Mouse (Mus musculus): ENCODE measurements around the gene Abi3. TPM values are rescaled to one million over a fixed set of nuclear protein-coding genes. Genes with fewer than 3 reads are reported as not detected.

The Abi3 gene
- total RNA-seq, 2 experiments from 2014 or later, result 14.7 to 20.0 TPM

DNA sequence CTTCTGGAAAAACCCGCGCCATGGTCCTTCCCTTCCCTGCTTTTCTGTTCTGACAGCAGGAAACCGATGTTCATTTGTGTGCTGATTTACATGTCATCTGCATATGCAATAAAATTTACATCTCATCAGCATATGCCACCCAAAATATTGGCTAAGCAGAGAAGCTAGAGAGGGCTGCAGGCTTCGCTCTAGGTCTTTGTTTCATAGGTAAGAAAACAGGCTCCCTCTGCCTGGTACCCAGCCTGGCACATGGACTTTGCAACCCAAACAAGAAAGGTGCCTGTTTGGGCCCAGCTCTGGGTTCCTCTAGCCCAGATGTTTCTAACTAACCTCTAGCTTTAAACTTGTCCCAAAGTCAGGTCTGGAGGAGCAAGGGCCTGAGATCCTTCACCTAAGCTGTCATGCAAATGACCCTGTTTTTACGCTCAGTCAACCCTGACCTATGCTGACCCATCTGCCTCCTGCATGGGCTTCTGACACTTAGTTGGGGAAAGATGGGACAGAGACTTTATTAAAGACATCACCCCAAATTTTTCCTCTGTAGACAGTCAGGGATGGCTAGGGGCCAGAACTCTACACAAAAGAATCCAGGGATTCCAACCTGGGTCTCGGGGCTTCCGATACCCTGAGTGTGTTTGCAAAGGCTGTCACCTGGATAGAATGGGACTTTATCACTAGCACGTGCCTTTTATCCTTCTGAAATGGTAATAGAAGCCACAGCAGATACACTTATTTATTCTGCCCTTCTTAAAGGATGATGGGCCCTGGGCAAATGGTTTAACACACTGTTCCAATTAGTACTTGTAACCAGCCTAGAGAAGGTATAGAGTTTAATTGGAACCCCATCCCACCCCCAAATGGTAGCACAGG is 3.0 kb downstream of the Abi3 start:
- ATAC-seq (ENCODE audit: poor library complexity, severe bottlenecking), result no peak

GRCm38 (mm10) chr11:95838598-95838997 is 3.7 kb downstream of the Abi3 start:
- no peak for ATAC-seq (ENCODE audit: poor library complexity, severe bottlenecking)

DNA sequence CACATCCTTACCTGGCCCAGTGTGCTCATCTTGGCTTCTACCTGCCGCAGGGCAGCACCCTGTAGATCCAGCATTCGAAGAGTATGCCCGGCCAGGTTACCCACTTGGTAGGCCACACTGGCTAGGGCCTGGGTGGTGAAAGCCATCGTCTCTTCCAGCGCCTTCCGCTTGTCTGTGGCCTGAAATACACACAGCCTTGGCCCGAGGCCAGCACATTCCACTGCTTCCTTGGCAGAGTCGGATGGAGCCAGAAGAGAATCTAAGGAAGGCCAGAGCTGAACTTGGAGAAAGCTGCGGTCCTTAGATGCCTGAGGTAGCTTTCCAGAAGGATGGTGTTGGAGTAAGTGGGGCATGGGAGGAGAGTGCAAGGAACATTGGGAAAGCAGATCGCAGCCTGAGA is 5.2 kb downstream of the Abi3 start, which contains the start of gene Gngt2:
Gngt2 (plus strand) TSS at position 158 of the 400 bp plus-strand sequence.
- ATAC-seq (ENCODE audit: poor library complexity, severe bottlenecking), result no peak

GRCm38 (mm10) chr11:95836433-95836832 is 5.8 kb downstream of the Abi3 start:
- ATAC-seq (ENCODE audit: poor library complexity, severe bottlenecking), result no peak

GRCm38 (mm10) chr11:95835832-95836231 is 6.4 kb downstream of the Abi3 start:
- ATAC-seq (ENCODE audit: poor library complexity, severe bottlenecking), result no peak

GRCm38 (mm10) chr11:95834742-95835710 is 7.2 kb downstream of the Abi3 start:
- peak; percentile 41 for ATAC-seq (ENCODE audit: poor library complexity, severe bottlenecking)

DNA sequence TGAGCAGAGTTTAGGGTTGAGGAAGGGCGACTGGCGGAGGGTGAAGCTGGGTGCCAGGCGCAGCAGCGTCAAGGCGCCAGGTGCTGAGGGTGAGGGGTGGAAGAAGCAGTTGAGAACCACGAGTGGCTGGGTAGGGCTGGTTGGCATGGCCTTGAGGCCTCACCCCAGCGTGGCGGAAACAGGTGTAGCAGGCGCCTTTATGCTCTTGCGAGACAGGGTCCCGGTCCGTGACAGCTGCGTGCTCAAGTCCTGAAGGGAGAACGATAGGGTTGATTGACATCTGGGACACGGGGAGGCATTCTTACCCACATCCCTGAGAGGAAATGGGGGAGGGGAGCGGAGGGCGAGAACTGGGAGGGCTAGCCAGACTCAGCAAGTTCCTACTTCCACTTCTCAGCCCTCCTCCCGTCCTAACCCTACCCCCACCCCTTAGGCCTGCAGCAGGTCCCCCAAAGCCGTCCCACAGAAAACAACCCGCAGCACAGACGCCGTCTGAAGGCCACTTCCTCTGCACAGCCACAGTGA is 8.1 kb downstream of the Abi3 start:
- ATAC-seq (ENCODE audit: poor library complexity, severe bottlenecking), result peak; percentile 58

DNA sequence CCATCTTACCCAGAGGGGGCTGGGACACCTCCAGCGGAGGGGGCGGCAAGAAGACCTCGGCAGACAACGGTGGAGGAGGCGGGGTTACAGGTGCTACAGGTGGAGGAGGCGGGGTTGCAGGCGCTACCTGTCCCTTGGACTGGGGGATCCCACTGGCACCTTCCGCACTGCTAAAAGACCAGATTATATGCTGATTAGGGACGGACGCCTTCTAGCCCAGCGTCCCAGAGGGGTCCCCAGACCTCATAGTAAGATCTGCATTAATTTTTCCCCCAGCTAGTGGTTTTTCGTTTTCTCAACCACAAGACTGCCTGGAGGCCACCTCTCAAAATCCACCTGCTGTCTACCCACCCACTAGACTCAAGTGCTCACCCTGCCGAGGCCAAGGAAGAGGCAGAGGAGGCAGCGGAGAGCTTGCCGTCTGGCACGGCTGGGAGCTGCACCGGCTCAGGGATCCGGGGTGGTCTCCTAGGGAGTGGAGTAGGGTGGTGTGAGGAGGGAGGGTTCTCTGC is 8.6 kb downstream of the Abi3 start:
- no peak for ATAC-seq (ENCODE audit: poor library complexity, severe bottlenecking)

GRCm38 (mm10) chr11:95833006-95833570 is 9.2 kb downstream of the Abi3 start:
- no peak for ATAC-seq (ENCODE audit: poor library complexity, severe bottlenecking)

- no peak for ATAC-seq (ENCODE audit: poor library complexity, severe bottlenecking)
Measured at GRCm38 (mm10) chr11:95832129-95833005, 9.9 kb downstream of the Abi3 start.

- no peak for ATAC-seq (ENCODE audit: poor library complexity, severe bottlenecking)
Measured at GRCm38 (mm10) chr11:95831641-95832040, 10.6 kb downstream of the Abi3 start.

- no peak for ATAC-seq (ENCODE audit: poor library complexity, severe bottlenecking)
Measured at GRCm38 (mm10) chr11:95831276-95831619, 11.0 kb downstream of the Abi3 start.

DNA sequence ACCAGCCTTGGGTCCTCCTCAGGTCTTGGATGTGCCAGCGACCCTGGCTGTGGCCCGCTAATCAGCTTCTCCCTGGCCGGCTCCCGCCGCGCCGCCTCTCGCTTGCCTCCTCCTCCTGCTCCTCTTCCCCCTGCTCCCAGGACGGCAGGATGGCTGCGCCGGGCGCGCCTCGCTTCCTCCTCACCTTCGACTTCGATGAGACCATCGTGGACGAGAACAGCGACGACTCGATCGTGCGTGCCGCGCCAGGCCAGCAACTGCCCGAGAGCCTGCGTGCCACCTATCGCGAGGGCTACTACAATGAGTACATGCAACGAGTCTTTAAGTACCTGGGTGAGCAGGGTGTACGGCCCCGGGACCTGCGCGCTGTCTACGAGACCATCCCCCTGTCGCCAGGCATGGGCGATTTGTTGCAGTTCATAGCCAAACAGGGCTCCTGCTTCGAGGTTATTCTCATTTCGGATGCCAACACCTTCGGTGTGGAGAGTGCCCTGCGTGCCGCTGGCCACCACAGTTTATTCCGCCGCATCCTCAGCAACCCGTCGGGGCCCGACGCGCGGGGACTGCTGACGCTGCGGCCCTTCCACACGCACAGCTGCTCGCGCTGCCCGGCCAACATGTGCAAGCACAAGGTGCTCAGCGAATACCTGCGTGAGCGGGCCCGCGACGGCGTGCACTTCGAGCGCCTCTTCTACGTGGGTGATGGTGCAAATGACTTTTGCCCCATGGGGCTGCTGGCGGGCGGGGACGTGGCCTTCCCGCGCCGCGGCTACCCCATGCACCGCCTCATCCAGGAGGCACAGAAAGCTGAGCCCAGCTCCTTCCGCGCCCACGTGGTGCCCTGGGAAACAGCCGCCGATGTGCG is 11.6 kb downstream of the Abi3 start:
- no peak for ATAC-seq (ENCODE audit: poor library complexity, severe bottlenecking)

- no peak for ATAC-seq (ENCODE audit: poor library complexity, severe bottlenecking)
Measured at GRCm38 (mm10) chr11:95829526-95830050, 12.7 kb downstream of the Abi3 start.

- no peak for ATAC-seq (ENCODE audit: poor library complexity, severe bottlenecking)
Measured at GRCm38 (mm10) chr11:95828181-95828964, 13.9 kb downstream of the Abi3 start.

DNA sequence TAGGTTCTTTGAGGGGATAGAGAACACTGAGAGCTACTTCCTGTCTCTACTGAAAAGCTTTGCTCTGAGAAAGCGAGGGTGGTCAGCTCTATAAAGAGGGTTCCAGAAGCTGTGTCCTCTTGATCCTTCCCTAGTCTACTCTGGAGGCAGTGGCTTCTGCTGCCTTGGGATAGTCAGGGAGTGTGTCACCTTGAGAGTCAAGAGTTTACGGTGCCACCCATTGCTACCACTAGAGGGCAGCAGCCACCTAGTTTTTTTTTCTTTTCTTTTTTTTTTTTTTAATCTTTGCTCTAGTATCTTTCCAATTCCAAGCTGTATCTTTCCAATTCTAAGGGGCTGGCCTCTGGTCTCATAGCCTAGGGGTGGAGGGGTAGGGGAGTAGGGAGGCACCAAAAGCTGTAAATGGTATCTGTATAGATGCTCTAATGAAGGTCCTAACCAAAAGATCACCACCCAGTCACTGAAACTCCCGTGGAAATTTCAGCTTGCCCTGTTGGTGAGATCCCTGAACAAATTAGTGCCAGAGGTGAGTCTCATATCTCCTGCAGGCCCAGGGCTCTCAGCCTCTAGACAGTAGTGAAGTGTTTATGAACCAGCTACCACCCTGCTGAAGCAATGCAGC is 14.7 kb downstream of the Abi3 start:
- 0 out of 2 replicates have a peak, but pooled peaks have one; percentile 27 for ATAC-seq (ENCODE audit: poor library complexity, severe bottlenecking)

DNA sequence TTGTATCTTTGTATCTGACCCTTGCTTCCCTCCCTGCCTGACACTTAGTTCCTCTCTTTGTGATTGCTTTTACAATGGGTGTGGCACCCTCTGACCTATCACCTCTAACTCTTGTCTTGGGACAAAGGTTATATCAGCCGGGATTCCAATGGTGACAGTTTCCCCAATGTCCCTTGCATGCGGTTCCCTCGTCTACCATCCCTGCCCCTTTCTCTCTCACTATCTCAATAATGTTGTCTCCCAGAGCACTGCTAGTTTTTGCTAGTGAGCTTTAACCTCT is 15.2 kb downstream of the Abi3 start:
- no peak for ATAC-seq (ENCODE audit: poor library complexity, severe bottlenecking)

Data from megakaryocyte, adult 5-6 weeks (primary cell).